Mouse (Mus musculus): ENCODE measurements around the gene Hsf5.

The Hsf5 gene

GRCm38 (mm10) chr11:87639206-87639605 lies 22.2 kb downstream of the Hsf5 start:
- peak; percentile 58 to 61 for DNase-seq (ENCODE audit: low spot score in 2 of 2)

GRCm38 (mm10) chr11:87642865-87643264 lies 25.9 kb downstream of the Hsf5 start:
- DNase-seq (ENCODE audit: low spot score in 2 of 2), result no peak

GRCm38 (mm10) chr11:87654693-87655092 lies 37.7 kb downstream of the Hsf5 start:
- DNase-seq (ENCODE audit: low spot score in 2 of 2), result no peak

GRCm38 (mm10) chr11:87659216-87659615 lies 42.3 kb downstream of the Hsf5 start:
- DNase-seq (ENCODE audit: low spot score in 2 of 2), result no peak

- DNase-seq (ENCODE audit: low spot score in 2 of 2), result peak; percentile 84 to 88
Measured at GRCm38 (mm10) chr11:87662407-87662806, 45.4 kb downstream of the Hsf5 start, which contains the start of gene Rnf43. TSS of gene Rnf43 (plus strand) at chr11:87662722.

GRCm38 (mm10) chr11:87662822-87663221 lies 45.9 kb downstream of the Hsf5 start:
- DNase-seq (ENCODE audit: low spot score in 2 of 2), result no peak

- DNase-seq (ENCODE audit: low spot score in 2 of 2), result no peak
Measured at GRCm38 (mm10) chr11:87663948-87664347, 47.0 kb downstream of the Hsf5 start.

- DNase-seq (ENCODE audit: low spot score in 2 of 2), result no peak
Measured at GRCm38 (mm10) chr11:87664521-87664920, 47.6 kb downstream of the Hsf5 start.

GRCm38 (mm10) chr11:87665224-87665623 lies 48.3 kb downstream of the Hsf5 start:
- DNase-seq (ENCODE audit: low spot score in 2 of 2), result no peak

- DNase-seq (ENCODE audit: low spot score in 2 of 2), result no peak
Measured at GRCm38 (mm10) chr11:87665658-87666057, 48.7 kb downstream of the Hsf5 start.

- no peak for DNase-seq (ENCODE audit: low spot score in 2 of 2)
Measured at GRCm38 (mm10) chr11:87666256-87667035, 49.5 kb downstream of the Hsf5 start.

GRCm38 (mm10) chr11:87667107-87668090 lies 50.4 kb downstream of the Hsf5 start:
- DNase-seq (ENCODE audit: low spot score in 2 of 2), result no peak

GRCm38 (mm10) chr11:87673282-87673681 lies 56.3 kb downstream of the Hsf5 start:
- no peak for DNase-seq (ENCODE audit: low spot score in 2 of 2)

- DNase-seq (ENCODE audit: low spot score in 2 of 2), result no peak
Measured at GRCm38 (mm10) chr11:87675606-87676005, 58.6 kb downstream of the Hsf5 start.

- DNase-seq (ENCODE audit: low spot score in 2 of 2), result no peak
Measured at GRCm38 (mm10) chr11:87677756-87678155, 60.8 kb downstream of the Hsf5 start.

- no peak for DNase-seq (ENCODE audit: low spot score in 2 of 2)
Measured at GRCm38 (mm10) chr11:87678545-87678944, 61.6 kb downstream of the Hsf5 start.

GRCm38 (mm10) chr11:87678976-87679375 lies 62.0 kb downstream of the Hsf5 start:
- DNase-seq (ENCODE audit: low spot score in 2 of 2), result no peak

- no peak for DNase-seq (ENCODE audit: low spot score in 2 of 2)
Measured at GRCm38 (mm10) chr11:87680786-87681185, 63.8 kb downstream of the Hsf5 start.

GRCm38 (mm10) chr11:87682096-87682495 lies 65.1 kb downstream of the Hsf5 start:
- no peak for DNase-seq (ENCODE audit: low spot score in 2 of 2)

- DNase-seq (ENCODE audit: low spot score in 2 of 2), result no peak
Measured at GRCm38 (mm10) chr11:87682838-87683571, 66.0 kb downstream of the Hsf5 start.

- DNase-seq (ENCODE audit: low spot score in 2 of 2), result peak in 1 of 2 experiments; percentile 19
Measured at GRCm38 (mm10) chr11:87686407-87686806, 69.4 kb downstream of the Hsf5 start.

All from spleen, postnatal 36 days (tissue).